In the genomic region with DNA sequence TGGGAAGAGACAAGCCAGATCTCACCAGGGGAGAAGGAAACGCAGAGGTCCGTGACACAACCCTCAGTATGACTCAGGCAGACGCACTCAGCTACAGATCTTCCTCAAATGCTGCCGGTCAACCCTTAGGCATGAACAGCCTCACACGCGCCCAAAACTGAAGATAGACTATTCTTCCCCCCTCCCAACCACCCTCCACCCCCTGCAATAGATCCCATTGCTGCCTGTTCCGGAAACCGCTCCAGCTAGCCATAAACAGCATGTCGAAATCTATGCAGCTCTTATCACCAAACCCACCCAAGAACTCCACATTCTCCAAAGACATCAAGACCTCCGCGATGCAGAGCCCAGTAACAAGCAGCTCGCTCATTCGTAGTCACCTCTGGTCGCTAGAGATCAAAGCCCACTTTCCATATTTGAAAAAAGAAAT, we compare ENCODE assay signal across 8 mouse cellular contexts. TPM values are rescaled to one million over a fixed set of nuclear protein-coding genes. Genes with fewer than 3 reads are reported as not detected.
DNase-seq lines count a peak whose midpoint lies in the region; ATAC-seq lines count a peak whose summit lies in the region.

No protein-coding gene starts in this region.

- ATAC-seq in heart, embryonic 15.5 days (replicated peaks; ENCODE audit: insufficient number of reproducible peaks, insufficient read depth, low FRiP score, low read depth), result no peak
- no peak for ATAC-seq in limb, embryonic 15.5 days (ENCODE audit: insufficient number of reproducible peaks, low FRiP score, low TSS enrichment, low read depth)
- ATAC-seq in megakaryocyte-erythroid progenitor cell, adult 5-6 weeks (replicated peaks; ENCODE audit: low FRiP score, low TSS enrichment, poor library complexity, severe bottlenecking), result no peak

- peaks cover 44% of the 10 kb centered on the region for H3K4me1 ChIP-seq in heart, embryonic 15.5 days (replicated peaks)
- peaks cover 26% of the 10 kb centered on the region for H3K4me1 ChIP-seq in limb, embryonic 15.5 days

- H3K9me3 ChIP-seq in heart, embryonic 15.5 days (replicated peaks), result no peaks in the 10 kb centered on the region
- no peaks in the 10 kb centered on the region for H3K9me3 ChIP-seq in limb, embryonic 15.5 days

- no peaks in the 10 kb centered on the region for H3K36me3 ChIP-seq in heart, embryonic 15.5 days
- H3K36me3 ChIP-seq in limb, embryonic 15.5 days, result no peaks in the 10 kb centered on the region

- peak overlapping the region; percentile 96 for H3K4me2 ChIP-seq in heart, embryonic 15.5 days
- peak overlapping the region; percentile 96 for H3K4me2 ChIP-seq in limb, embryonic 15.5 days

- peak overlapping the region; percentile 77 for H3K4me3 ChIP-seq in heart, embryonic 15.5 days
- H3K4me3 ChIP-seq in limb, embryonic 15.5 days, result peak overlapping the region; percentile 80

- no peaks in the 10 kb centered on the region for H3K27me3 ChIP-seq in heart, embryonic 15.5 days
- H3K27me3 ChIP-seq in limb, embryonic 15.5 days, result no peaks in the 10 kb centered on the region

- H3K9ac ChIP-seq in heart, embryonic 15.5 days, result peak overlapping the region; percentile 51
- no peak overlapping the region; the same call in 1 of the 2 replicates for H3K9ac ChIP-seq in limb, embryonic 15.5 days

- H3K27ac ChIP-seq in heart, embryonic 15.5 days, result peak overlapping the region; percentile 50
- H3K27ac ChIP-seq in limb, embryonic 15.5 days, result no peak overlapping the region

- 2% methylated on average over 14 of the region's 14 CpGs for WGBS in heart, embryonic 15.5 days
- 2% methylated on average over 14 of the region's 14 CpGs for WGBS in limb, embryonic 15.5 days

- peak; percentile 41 to 48 for DNase-seq in cerebellum, adult 18-20 months
- no peak for DNase-seq in cerebellum, adult 11 months
- DNase-seq in thymus, postnatal 25 days, result peak; percentile 9
- no peak for DNase-seq in thymus, postnatal 36 days
- DNase-seq in monocyte, adult 2 months (ENCODE audit: low read depth in 1 of 2, low spot score in 2 of 2), result peak; percentile 35 to 45

RNA-seq across cellular contexts. Expression of a gene that starts 1.2 kb away (rescaled TPM):
- polyA plus RNA-seq in heart, embryonic 15.5 days (2015; fragmentation: Nextera tagmentation; extraction: Ambion mirVana), result 20.6 and 24.5 TPM in 2 replicates
- polyA plus RNA-seq in limb, embryonic 15.5 days (2015; fragmentation: Nextera tagmentation; extraction: Ambion mirVana), result 12.0 and 12.7 TPM in 2 replicates
- total RNA-seq in megakaryocyte-erythroid progenitor cell, adult 5-6 weeks (2014; fragmentation: Nextera tagmentation), result 0.89 and 0.94 TPM in 2 replicates
- 0.42 and 1.1 TPM in 2 replicates for total RNA-seq in megakaryocyte-erythroid progenitor cell, adult 5-6 weeks (2017)

Comparison
In these comparisons a context has a peak if more than half of its experiments do, and no peak if none do; other contexts are left out.
1. DNase-seq: peak in cerebellum, adult 18-20 months (2 of 2), thymus, postnatal 25 days (single experiment) and monocyte, adult 2 months (2 of 2); none in cerebellum, adult 11 months (single experiment) and thymus, postnatal 36 days (0 of 2).